Mouse (Mus musculus) megakaryocyte, embryonic 14.5 days (primary cell): ENCODE measurements around the gene Rab5if.
"Not testable (repeated sequence)": the region's sequence is repeated elsewhere in the genome, so short reads cannot be mapped to it uniquely, and the experiment has no call there.

Experiments used
- FLI1 ChIP-seq: IDR thresholded peaks from 2 replicates; pipeline ENCODE4 v1.6.1; 2012; ENCODE audit warnings: low read length, inconsistent platforms, mixed read lengths
- GATA1 ChIP-seq: IDR thresholded peaks from 3 replicates; pipeline ENCODE4 v1.6.1; 2012; ENCODE audit warnings: mixed read lengths, low read length, inconsistent platforms, borderline replicate concordance

DNA sequence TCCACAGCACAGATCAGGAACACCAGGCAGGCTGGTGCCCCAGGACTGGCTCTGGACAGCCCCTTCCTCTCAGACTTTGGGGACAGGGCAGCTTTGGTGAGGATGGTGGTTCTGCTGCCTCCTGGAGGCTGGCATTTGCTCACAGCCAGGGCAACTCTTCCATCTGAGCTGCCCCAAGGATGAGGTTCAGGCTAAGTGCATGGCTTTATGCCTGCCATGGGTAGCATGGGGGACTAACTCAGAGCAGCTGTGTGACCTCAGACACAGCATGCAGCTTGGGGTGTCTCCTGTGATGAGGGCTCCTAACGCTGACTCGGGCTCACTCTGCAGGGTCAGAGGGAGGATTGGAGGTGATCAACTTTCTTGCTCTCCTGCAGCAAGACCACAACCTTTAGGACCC lies 22.7 kb downstream of the Rab5if start:
- not testable (repeated sequence) for TF ChIP-seq GATA1, FLI1
